ENCODE assay signal across 26 mouse cellular contexts in genomic region chr2:6263565-6263964, GRCm38 (mm10). TPM values are rescaled to one million over a fixed set of nuclear protein-coding genes. Genes with fewer than 3 reads are reported as not detected.
DNase-seq lines count a peak whose midpoint lies in the region; ATAC-seq and TF ChIP-seq lines count a peak whose summit lies in the region.
"Had no signal": no experiment of that assay in that cellular context is flagged by ENCODE, and none has a peak within 500 bp of the region (broad histone marks: within the 10 kb centered on the region; RNA-seq: fewer than 3 reads in every experiment).

No protein-coding gene starts in this region.

- TF ChIP-seq EP300 in stomach, postnatal 0 days (optimal IDR thresholded peaks at IDR 0.05), result no peak

- no peaks in the 10 kb centered on the region for H3K36me3 ChIP-seq in stomach, embryonic 15.5 days
- no peaks in the 10 kb centered on the region for H3K36me3 ChIP-seq in stomach, postnatal 0 days (ENCODE audit: control insufficient read depth, insufficient read depth, low read length)
- no peaks in the 10 kb centered on the region for H3K36me3 ChIP-seq in liver, embryonic 15.5 days (replicated peaks)
- H3K36me3 ChIP-seq in hindbrain, embryonic 11.5 days (ENCODE audit: control insufficient read depth, insufficient read depth, low read length), result no peaks in the 10 kb centered on the region
- H3K36me3 ChIP-seq: embryonic facial prominence, embryonic 10.5 days; forebrain, embryonic 12.5 days; heart, embryonic 10.5 days; intestine, embryonic 15.5 days; limb, embryonic 12.5 days; midbrain, embryonic 15.5 days; neural tube, embryonic 13.5 days had no signal

- no peak overlapping the region for H3K27ac ChIP-seq in stomach, embryonic 15.5 days
- H3K27ac ChIP-seq in stomach, postnatal 0 days (replicated peaks), result no peak overlapping the region
- peak overlapping the region; percentile 93 for H3K27ac ChIP-seq in liver, embryonic 15.5 days (replicated peaks)
- H3K27ac ChIP-seq in hindbrain, embryonic 11.5 days (ENCODE audit: low read depth, low read length), result no peak overlapping the region
- H3K27ac ChIP-seq: embryonic facial prominence, embryonic 10.5 days; forebrain, embryonic 12.5 days; gastrocnemius, adult 2 months; heart, embryonic 10.5 days; intestine, embryonic 15.5 days; layer of hippocampus, adult 2 months; limb, embryonic 12.5 days; midbrain, embryonic 15.5 days; neural tube, embryonic 13.5 days had no signal

- WGBS in stomach, embryonic 15.5 days, result 85% methylated on average over 4 of the region's 4 CpGs
- 93% methylated on average over 4 of the region's 4 CpGs for WGBS in stomach, postnatal 0 days
- 36% methylated on average over 4 of the region's 4 CpGs for WGBS in liver, embryonic 15.5 days (ENCODE audit: insufficient replicate concordance)
- 93% methylated on average over 4 of the region's 4 CpGs for WGBS in hindbrain, embryonic 11.5 days

- H3K9me3 ChIP-seq in stomach, embryonic 15.5 days, result no peaks in the 10 kb centered on the region
- no peaks in the 10 kb centered on the region for H3K9me3 ChIP-seq in stomach, postnatal 0 days (ENCODE audit: control insufficient read depth, low read length)
- no peaks in the 10 kb centered on the region for H3K9me3 ChIP-seq in liver, embryonic 15.5 days (replicated peaks)
- no peaks in the 10 kb centered on the region for H3K9me3 ChIP-seq in hindbrain, embryonic 11.5 days (ENCODE audit: control insufficient read depth, low read length)
- H3K9me3 ChIP-seq: heart, embryonic 10.5 days; intestine, embryonic 15.5 days; midbrain, embryonic 15.5 days had no signal

- H3K27me3 ChIP-seq in stomach, embryonic 15.5 days (replicated peaks), result no peaks in the 10 kb centered on the region
- H3K27me3 ChIP-seq in stomach, postnatal 0 days (ENCODE audit: control insufficient read depth, insufficient read depth, low read length), result no peaks in the 10 kb centered on the region
- H3K27me3 ChIP-seq in liver, embryonic 15.5 days, result no peaks in the 10 kb centered on the region
- no peaks in the 10 kb centered on the region for H3K27me3 ChIP-seq in hindbrain, embryonic 11.5 days (ENCODE audit: control insufficient read depth, insufficient read depth, low read length)
- H3K27me3 ChIP-seq: intestine, embryonic 15.5 days; limb, embryonic 12.5 days; midbrain, embryonic 15.5 days had no signal

- 0 out of 2 replicates have a peak, but pooled peaks have one; percentile 44 for ATAC-seq in stomach, embryonic 15.5 days (ENCODE audit: insufficient read depth, low FRiP score, low read depth)
- no peak for ATAC-seq in stomach, postnatal 0 days (ENCODE audit: low FRiP score, low TSS enrichment)
- peak; percentile 65 for ATAC-seq in erythroid progenitor cell, adult 5-6 weeks (replicated peaks; ENCODE audit: low FRiP score, poor library complexity, severe bottlenecking)
- ATAC-seq in liver, embryonic 15.5 days (ENCODE audit: insufficient read depth), result peak; percentile 77
- no peak for ATAC-seq in hindbrain, embryonic 11.5 days (ENCODE audit: low FRiP score)
- ATAC-seq: hindbrain, embryonic 16.5 days; midbrain, embryonic 15.5 days had no signal

- no peak for TF ChIP-seq CTCF in stomach, postnatal 0 days (IDR thresholded peaks at IDR 0.05; ENCODE audit: low read depth)

- no peak overlapping the region for H3K9ac ChIP-seq in stomach, embryonic 15.5 days
- H3K9ac ChIP-seq in stomach, postnatal 0 days (ENCODE audit: low read length), result no peak overlapping the region
- H3K9ac ChIP-seq in liver, embryonic 15.5 days, result peak overlapping the region; percentile 25; the same call in 1 of the 2 replicates
- H3K9ac ChIP-seq in hindbrain, embryonic 11.5 days (ENCODE audit: low read depth, low read length), result no peak overlapping the region
- H3K9ac ChIP-seq: forebrain, embryonic 12.5 days; intestine, embryonic 15.5 days; limb, embryonic 12.5 days; midbrain, embryonic 15.5 days; neural tube, embryonic 13.5 days had no signal

- no peaks in the 10 kb centered on the region for H3K4me1 ChIP-seq in stomach, embryonic 15.5 days
- no peaks in the 10 kb centered on the region for H3K4me1 ChIP-seq in stomach, postnatal 0 days (replicated peaks; ENCODE audit: control insufficient read depth, insufficient read depth)
- H3K4me1 ChIP-seq in liver, embryonic 15.5 days (replicated peaks), result peaks cover 53% of the 10 kb centered on the region
- H3K4me1 ChIP-seq in hindbrain, embryonic 11.5 days (replicated peaks; ENCODE audit: control insufficient read depth, insufficient read depth, low read length), result peaks cover 4% of the 10 kb centered on the region; the same call in 1 of the 2 replicates
- H3K4me1 ChIP-seq: intestine, embryonic 15.5 days had no signal

- no peak overlapping the region for H3K4me3 ChIP-seq in stomach, embryonic 15.5 days (replicated peaks)
- H3K4me3 ChIP-seq in stomach, postnatal 0 days (ENCODE audit: low read depth, low read length), result no peak overlapping the region
- peak overlapping the region; percentile 13 for H3K4me3 ChIP-seq in liver, embryonic 15.5 days (replicated peaks)
- H3K4me3 ChIP-seq in hindbrain, embryonic 11.5 days (ENCODE audit: low read depth, low read length), result no peak overlapping the region
- H3K4me3 ChIP-seq: embryonic facial prominence, embryonic 10.5 days; forebrain, embryonic 12.5 days; gastrocnemius, adult 2 months; heart, embryonic 10.5 days; intestine, embryonic 15.5 days; layer of hippocampus, adult 2 months; limb, embryonic 12.5 days; midbrain, embryonic 15.5 days; myocyte; neural tube, embryonic 13.5 days had no signal

- no peak for DNase-seq in stomach, postnatal 0 days (ENCODE audit: low spot score)
- DNase-seq in frontal cortex, postnatal 10 days (ENCODE audit: low spot score in 2 of 2), result no peak
- no peak for DNase-seq in embryo, embryonic 10 days (ENCODE audit: low spot score)
- no peak for DNase-seq in hindbrain, embryonic 11.5 days (ENCODE audit: low spot score)
- DNase-seq: adrenal gland, adult 8-10 months; cerebellum, adult 8-10 months; gastrocnemius, adult 2 months; kidney, adult 8-10 months; kidney, postnatal 14 days; layer of hippocampus, postnatal 36 days; lung, adult 2 months; lung, postnatal 14 days; right cerebral cortex, postnatal 4 days had no signal

- H3K4me2 ChIP-seq in stomach, embryonic 15.5 days, result no peak overlapping the region
- H3K4me2 ChIP-seq in stomach, postnatal 0 days (replicated peaks; ENCODE audit: low read depth), result no peak overlapping the region
- H3K4me2 ChIP-seq in liver, embryonic 15.5 days, result peak overlapping the region; percentile 63
- no peak overlapping the region for H3K4me2 ChIP-seq in hindbrain, embryonic 11.5 days (replicated peaks; ENCODE audit: low read depth, low read length)
- H3K4me2 ChIP-seq: forebrain, embryonic 12.5 days; intestine, embryonic 15.5 days; limb, embryonic 12.5 days; midbrain, embryonic 15.5 days; neural tube, embryonic 13.5 days had no signal

RNA-seq across cellular contexts. Expression of gene Echdc3, which starts 50.7 kb away (rescaled TPM):
- 12.1 and 12.4 TPM in 2 replicates for polyA plus RNA-seq in stomach, embryonic 15.5 days (2015; fragmentation: Nextera tagmentation; extraction: Ambion mirVana)
- polyA plus RNA-seq in stomach, postnatal 0 days (2015; fragmentation: Nextera tagmentation; extraction: Ambion mirVana), result 8.1 and 9.1 TPM in 2 replicates
- total RNA-seq in erythroid progenitor cell, adult 5-6 weeks (2015; ENCODE audit: low replicate concordance), result not detected in 2 replicates
- not detected in 2 replicates for total RNA-seq in erythroid progenitor cell, adult 5-6 weeks (2017; ENCODE audit: low replicate concordance)
- 14.6 and 17.7 TPM in 2 replicates for polyA plus RNA-seq in liver, embryonic 15.5 days (2015; fragmentation: Nextera tagmentation; extraction: Ambion mirVana)
- polyA plus RNA-seq in hindbrain, embryonic 11.5 days (2014; fragmentation: Nextera tagmentation; extraction: Ambion mirVana), result 2.4 and 2.6 TPM in 2 replicates

RNA-seq across cellular contexts. Expression of gene Usp6nl, which starts 58.9 kb away (rescaled TPM):
- 9.1 and 11.3 TPM in 2 replicates for polyA plus RNA-seq in stomach, embryonic 15.5 days (2015; fragmentation: Nextera tagmentation; extraction: Ambion mirVana)
- polyA plus RNA-seq in stomach, postnatal 0 days (2015; fragmentation: Nextera tagmentation; extraction: Ambion mirVana), result 7.4 and 8.9 TPM in 2 replicates
- 18.0 and 30.3 TPM in 2 replicates for total RNA-seq in erythroid progenitor cell, adult 5-6 weeks (2015; ENCODE audit: low replicate concordance)
- total RNA-seq in erythroid progenitor cell, adult 5-6 weeks (2017; ENCODE audit: low replicate concordance), result 26.6 and 47.0 TPM in 2 replicates
- polyA plus RNA-seq in liver, embryonic 15.5 days (2015; fragmentation: Nextera tagmentation; extraction: Ambion mirVana), result 2.5 and 3.1 TPM in 2 replicates
- 12.9 and 15.8 TPM in 2 replicates for polyA plus RNA-seq in hindbrain, embryonic 11.5 days (2014; fragmentation: Nextera tagmentation; extraction: Ambion mirVana)

Comparison
In these comparisons a context has a peak if more than half of its experiments do, and no peak if none do; other contexts are left out.
1. ATAC-seq: peak in stomach, embryonic 15.5 days (single experiment), erythroid progenitor cell, adult 5-6 weeks (single experiment) and liver, embryonic 15.5 days (single experiment); none in stomach, postnatal 0 days (single experiment) and hindbrain, embryonic 11.5 days (single experiment).